Mouse (Mus musculus): Measurements from ENCODE around the gene Nkx2-5. TPM values are rescaled to one million over a fixed set of nuclear protein-coding genes. Genes with fewer than 3 reads are reported as not detected.

The Nkx2-5 gene
- polyA plus RNA-seq, 1 experiment: 1.4 TPM

DNA sequence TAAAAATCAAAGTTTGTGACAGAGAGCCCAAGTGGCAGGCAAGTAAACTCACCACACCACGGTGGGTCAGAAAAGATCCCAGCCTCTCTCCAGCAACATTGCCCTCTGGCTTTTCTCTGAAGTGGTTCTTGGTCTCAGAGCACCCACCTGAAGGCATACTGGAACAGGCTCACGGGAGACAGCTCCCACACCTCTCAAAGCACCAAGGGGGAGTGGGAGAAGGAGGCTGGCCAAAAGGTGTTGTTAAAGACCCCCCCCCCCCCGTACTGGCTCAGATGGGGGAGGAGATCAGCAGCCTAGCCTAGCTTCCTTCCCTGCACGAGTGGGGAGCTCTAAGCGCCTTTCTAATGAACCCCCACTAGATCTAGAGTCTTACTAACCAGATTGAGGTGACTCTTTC, 3.0 kb upstream of the Nkx2-5 start:
- H3K4me2 ChIP-seq (ENCODE audit: low read depth): no peak overlapping the region
- H3K79me2 ChIP-seq (ENCODE audit: control insufficient read depth, insufficient read depth): no peaks in the 10 kb centered on the region
- H3K36me3 ChIP-seq (ENCODE audit: control insufficient read depth, insufficient read depth): no peaks in the 10 kb centered on the region
- H3ac ChIP-seq (ENCODE audit: control insufficient read depth, insufficient read length): no peak overlapping the region
- peaks cover 78% of the 10 kb centered on the region for H3K27me3 ChIP-seq (ENCODE audit: control insufficient read depth, insufficient read depth, insufficient read length)
- no peak overlapping the region for H3K4me3 ChIP-seq
- TF ChIP-seq POLR2AphosphoS2 (IDR thresholded peaks at IDR 0.05; ENCODE audit: insufficient read length, low read depth): no peak
- no peak for TF ChIP-seq SRF (IDR thresholded peaks at IDR 0.05; ENCODE audit: control insufficient read depth, insufficient read length, low read depth)
- TF ChIP-seq MAX (IDR thresholded peaks at IDR 0.05; ENCODE audit: low read depth): no peak
- TF ChIP-seq TCF3 (IDR thresholded peaks at IDR 0.05; ENCODE audit: insufficient read length, low read depth): no peak
- no peak for TF ChIP-seq USF1 (IDR thresholded peaks at IDR 0.05; ENCODE audit: low read depth)
- no peak for TF ChIP-seq POLR2A (IDR thresholded peaks at IDR 0.05; ENCODE audit: insufficient read length, low read depth)
- no peak for TF ChIP-seq E2F4 (IDR thresholded peaks at IDR 0.05; ENCODE audit: insufficient read depth)
- TF ChIP-seq TCF12 (IDR thresholded peaks at IDR 0.05; ENCODE audit: insufficient read depth, poor library complexity, severe bottlenecking): no peak

- Histone ChIP-seq H3K79me2 (ENCODE audit: control insufficient read depth, insufficient read depth) (no peaks in the 10 kb centered on the region), H3K27me3 (ENCODE audit: control insufficient read depth, insufficient read depth, insufficient read length) (peaks cover 71% of the 10 kb centered on the region), H3K4me2 (ENCODE audit: low read depth) (no peak overlapping the region), H3K4me3 (no peak overlapping the region), H3K36me3 (ENCODE audit: control insufficient read depth, insufficient read depth) (no peaks in the 10 kb centered on the region), H3ac (ENCODE audit: control insufficient read depth, insufficient read length) (no peak overlapping the region)
- no peak for TF ChIP-seq REST (IDR thresholded peaks at IDR 0.05; ENCODE audit: insufficient read depth, insufficient read length)
- TF ChIP-seq E2F4 (IDR thresholded peaks at IDR 0.05; ENCODE audit: insufficient read depth): no peak
- TF ChIP-seq USF1 (IDR thresholded peaks at IDR 0.05; ENCODE audit: low read depth): no peak
- no peak for TF ChIP-seq POLR2A (IDR thresholded peaks at IDR 0.05; ENCODE audit: insufficient read length, low read depth)
- TF ChIP-seq TCF12 (IDR thresholded peaks at IDR 0.05; ENCODE audit: insufficient read depth, poor library complexity, severe bottlenecking): no peak
- TF ChIP-seq TCF3 (IDR thresholded peaks at IDR 0.05; ENCODE audit: insufficient read length, low read depth): no peak
- no peak for TF ChIP-seq MYOD1 (IDR thresholded peaks at IDR 0.05; ENCODE audit: control insufficient read depth in 1 of 3, insufficient read length in 2 of 3, low read depth in 2 of 3)
- TF ChIP-seq POLR2AphosphoS2 (IDR thresholded peaks at IDR 0.05; ENCODE audit: insufficient read length, low read depth): no peak
- TF ChIP-seq MYOG (IDR thresholded peaks at IDR 0.05; ENCODE audit: control insufficient read depth in 1 of 3, insufficient read depth in 1 of 3, insufficient read length in 2 of 3, low read depth in 2 of 3): no peak
Measured at GRCm38 (mm10) chr17:26846411-26846810, 1.6 kb upstream of the Nkx2-5 start.

DNA sequence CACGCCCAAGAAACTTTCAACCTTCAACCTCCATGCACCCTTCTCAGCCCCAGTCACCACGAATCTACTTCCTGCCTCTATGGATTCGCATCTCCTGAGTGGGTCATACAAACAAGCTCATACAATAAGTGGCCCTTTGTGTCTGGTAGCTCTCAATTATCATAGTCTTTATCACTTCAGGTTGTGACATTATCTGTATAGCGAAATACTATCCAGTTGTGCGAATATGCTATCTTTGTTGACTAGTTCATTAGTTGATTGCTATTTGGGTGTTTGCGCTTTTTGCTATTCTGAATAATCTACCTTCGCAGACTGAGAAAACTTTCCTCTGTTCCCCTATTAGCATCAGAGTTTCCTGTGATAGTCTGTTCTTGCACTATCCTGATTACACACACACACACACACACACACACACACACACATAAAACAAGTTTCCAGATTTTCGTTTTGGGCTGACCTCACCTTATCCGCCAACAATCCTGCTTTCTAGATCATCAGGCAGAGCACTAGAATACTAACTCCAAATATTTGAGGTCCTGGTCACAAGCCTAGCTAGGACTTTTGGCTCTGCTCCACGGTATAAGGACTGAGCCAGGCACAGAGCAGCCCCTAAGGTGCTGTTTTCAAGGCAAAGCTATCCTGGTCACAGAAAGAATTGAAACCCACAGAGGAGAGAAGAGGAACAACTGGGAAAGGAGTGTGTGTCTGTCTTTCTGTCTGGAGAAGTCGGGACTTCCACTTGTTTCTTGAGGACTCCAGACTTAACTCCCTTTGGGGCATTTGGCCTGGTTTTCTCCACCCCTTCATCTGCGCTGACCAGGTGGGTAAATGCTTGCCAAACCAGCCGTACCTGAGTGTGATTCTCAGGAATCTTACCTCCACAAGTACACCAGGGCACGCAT, 591 bp upstream of the Nkx2-5 start:
- no peak overlapping the region for H3K4me2 ChIP-seq (ENCODE audit: low read depth)
- no peaks in the 10 kb centered on the region for H3K36me3 ChIP-seq (ENCODE audit: control insufficient read depth, insufficient read depth)
- no peaks in the 10 kb centered on the region for H3K79me2 ChIP-seq (ENCODE audit: control insufficient read depth, insufficient read depth)
- TF ChIP-seq REST (IDR thresholded peaks at IDR 0.05; ENCODE audit: insufficient read depth, insufficient read length): no peak
- TF ChIP-seq MYOG (IDR thresholded peaks at IDR 0.05; ENCODE audit: control insufficient read depth in 1 of 3, insufficient read depth in 1 of 3, insufficient read length in 2 of 3, low read depth in 2 of 3): no peak
- no peak for TF ChIP-seq TCF12 (IDR thresholded peaks at IDR 0.05; ENCODE audit: insufficient read depth, poor library complexity, severe bottlenecking)
- TF ChIP-seq TCF3 (IDR thresholded peaks at IDR 0.05; ENCODE audit: insufficient read length, low read depth): no peak
- no peak for TF ChIP-seq MAX (IDR thresholded peaks at IDR 0.05; ENCODE audit: low read depth)
- no peak for TF ChIP-seq SRF (IDR thresholded peaks at IDR 0.05; ENCODE audit: control insufficient read depth, insufficient read length, low read depth)
- TF ChIP-seq MYOD1 (IDR thresholded peaks at IDR 0.05; ENCODE audit: control insufficient read depth in 1 of 3, insufficient read length in 2 of 3, low read depth in 2 of 3): no peak
- TF ChIP-seq USF1 (IDR thresholded peaks at IDR 0.05; ENCODE audit: low read depth): no peak
- TF ChIP-seq POLR2AphosphoS2 (IDR thresholded peaks at IDR 0.05; ENCODE audit: insufficient read length, low read depth): no peak
- TF ChIP-seq POLR2A (IDR thresholded peaks at IDR 0.05; ENCODE audit: insufficient read length, low read depth): no peak
- TF ChIP-seq E2F4 (IDR thresholded peaks at IDR 0.05; ENCODE audit: insufficient read depth): no peak
- TF ChIP-seq CEBPB (IDR thresholded peaks at IDR 0.05; ENCODE audit: insufficient read depth, poor library complexity, severe bottlenecking): no peak
- no peak overlapping the region for H3K4me3 ChIP-seq
- no peak overlapping the region for H3ac ChIP-seq (ENCODE audit: control insufficient read depth, insufficient read length)
- H3K27me3 ChIP-seq (ENCODE audit: control insufficient read depth, insufficient read depth, insufficient read length): peaks cover 70% of the 10 kb centered on the region

DNA sequence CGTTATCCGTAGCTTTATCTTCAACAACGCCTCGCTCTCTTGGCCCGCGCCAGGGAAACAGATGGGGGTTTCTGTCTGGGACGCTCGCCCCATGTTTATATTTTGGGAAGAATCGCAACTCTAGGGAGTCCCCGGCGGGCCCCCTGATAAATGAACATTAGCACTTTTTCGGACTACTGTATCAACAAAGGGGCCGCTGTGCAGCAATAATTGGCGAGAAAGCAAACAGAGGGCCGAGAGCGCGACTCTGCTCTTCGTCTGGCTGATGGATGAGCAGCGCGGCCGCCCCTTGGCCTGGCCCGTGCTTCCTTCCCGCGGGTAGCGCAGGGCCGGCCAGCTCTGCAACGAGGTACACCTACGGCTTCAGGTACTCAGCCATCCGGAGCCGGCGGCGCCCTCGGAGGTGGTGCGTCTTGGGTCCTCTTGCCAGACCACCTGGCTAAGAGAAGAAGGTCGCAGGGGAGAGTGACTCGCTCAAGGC, 398 bp downstream of the Nkx2-5 start:
- H3K36me3 ChIP-seq (ENCODE audit: control insufficient read depth, insufficient read depth): no peaks in the 10 kb centered on the region
- H3K79me2 ChIP-seq (ENCODE audit: control insufficient read depth, insufficient read depth): no peaks in the 10 kb centered on the region
- peaks cover 70% of the 10 kb centered on the region for H3K27me3 ChIP-seq (ENCODE audit: control insufficient read depth, insufficient read depth, insufficient read length)
- no peak overlapping the region for H3K4me3 ChIP-seq
- TF ChIP-seq SRF (IDR thresholded peaks at IDR 0.05; ENCODE audit: control insufficient read depth, insufficient read length, low read depth) (no peak), REST (IDR thresholded peaks at IDR 0.05; ENCODE audit: insufficient read depth, insufficient read length) (no peak), POLR2AphosphoS2 (IDR thresholded peaks at IDR 0.05; ENCODE audit: insufficient read length, low read depth) (no peak), USF1 (IDR thresholded peaks at IDR 0.05; ENCODE audit: low read depth) (no peak), CEBPB (IDR thresholded peaks at IDR 0.05; ENCODE audit: insufficient read depth, poor library complexity, severe bottlenecking) (no peak), TCF3 (IDR thresholded peaks at IDR 0.05; ENCODE audit: insufficient read length, low read depth) (no peak), POLR2A (IDR thresholded peaks at IDR 0.05; ENCODE audit: insufficient read length, low read depth) (no peak), E2F4 (IDR thresholded peaks at IDR 0.05; ENCODE audit: insufficient read depth) (no peak), MAX (IDR thresholded peaks at IDR 0.05; ENCODE audit: low read depth) (no peak), TCF12 (IDR thresholded peaks at IDR 0.05; ENCODE audit: insufficient read depth, poor library complexity, severe bottlenecking) (no peak), MYOD1 (IDR thresholded peaks at IDR 0.05; ENCODE audit: control insufficient read depth in 1 of 3, insufficient read length in 2 of 3, low read depth in 2 of 3) (no peak), MYOG (IDR thresholded peaks at IDR 0.05; ENCODE audit: control insufficient read depth in 1 of 3, insufficient read depth in 1 of 3, insufficient read length in 2 of 3, low read depth in 2 of 3) (no peak)
- no peak overlapping the region for H3K4me2 ChIP-seq (ENCODE audit: low read depth)
- no peak overlapping the region for H3ac ChIP-seq (ENCODE audit: control insufficient read depth, insufficient read length)

Measured in myocyte (in vitro differentiated cells).